Mouse (Mus musculus): ENCODE results near the gene Rybp. TPM values are rescaled to one million over a fixed set of nuclear protein-coding genes. Genes with fewer than 3 reads are reported as not detected.

The Rybp gene
- polyA plus RNA-seq, 1 experiment = 41.3 TPM

GRCm38 (mm10) chr6:100220917-100221560, 66.2 kb downstream of the Rybp start:
- no peak for DNase-seq (ENCODE audit: low spot score)

GRCm38 (mm10) chr6:100219971-100220370, 67.3 kb downstream of the Rybp start:
- DNase-seq (ENCODE audit: low spot score) = no peak

- peak; percentile 45 for DNase-seq (ENCODE audit: low spot score)
Measured at GRCm38 (mm10) chr6:100218541-100219341, 68.5 kb downstream of the Rybp start.

- no peak for DNase-seq (ENCODE audit: low spot score)
Measured at GRCm38 (mm10) chr6:100217507-100217906, 69.8 kb downstream of the Rybp start.

GRCm38 (mm10) chr6:100216945-100217344, 70.3 kb downstream of the Rybp start:
- no peak for DNase-seq (ENCODE audit: low spot score)

GRCm38 (mm10) chr6:100215809-100216208, 71.5 kb downstream of the Rybp start:
- DNase-seq (ENCODE audit: low spot score) = no peak

GRCm38 (mm10) chr6:100214132-100214913, 73.0 kb downstream of the Rybp start:
- DNase-seq (ENCODE audit: low spot score) = no peak

- no peak for DNase-seq (ENCODE audit: low spot score)
Measured at GRCm38 (mm10) chr6:100213596-100213995, 73.7 kb downstream of the Rybp start.

GRCm38 (mm10) chr6:100212820-100213219, 74.5 kb downstream of the Rybp start:
- DNase-seq (ENCODE audit: low spot score) = no peak

- DNase-seq (ENCODE audit: low spot score) = no peak
Measured at GRCm38 (mm10) chr6:100211646-100212045, 75.6 kb downstream of the Rybp start.

GRCm38 (mm10) chr6:100210517-100210916, 76.8 kb downstream of the Rybp start:
- no peak for DNase-seq (ENCODE audit: low spot score)

- DNase-seq (ENCODE audit: low spot score) = no peak
Measured at GRCm38 (mm10) chr6:100206741-100207275, 80.5 kb downstream of the Rybp start.

GRCm38 (mm10) chr6:100206261-100206660, 81.0 kb downstream of the Rybp start:
- DNase-seq (ENCODE audit: low spot score) = no peak

- DNase-seq (ENCODE audit: low spot score) = no peak
Measured at GRCm38 (mm10) chr6:100204436-100204835, 82.8 kb downstream of the Rybp start.

GRCm38 (mm10) chr6:100203492-100203891, 83.8 kb downstream of the Rybp start:
- no peak for DNase-seq (ENCODE audit: low spot score)

GRCm38 (mm10) chr6:100202091-100202490, 85.2 kb downstream of the Rybp start:
- no peak for DNase-seq (ENCODE audit: low spot score)

GRCm38 (mm10) chr6:100197102-100197501, 90.2 kb downstream of the Rybp start:
- no peak for DNase-seq (ENCODE audit: low spot score)

- DNase-seq (ENCODE audit: low spot score) = peak; percentile 30
Measured at GRCm38 (mm10) chr6:100195870-100196409, 91.3 kb downstream of the Rybp start.

GRCm38 (mm10) chr6:100195091-100195490, 92.2 kb downstream of the Rybp start:
- DNase-seq (ENCODE audit: low spot score) = no peak

- no peak for DNase-seq (ENCODE audit: low spot score)
Measured at GRCm38 (mm10) chr6:100193760-100194159, 93.5 kb downstream of the Rybp start.

- no peak for DNase-seq (ENCODE audit: low spot score)
Measured at GRCm38 (mm10) chr6:100192691-100193229, 94.5 kb downstream of the Rybp start.
